Mouse (Mus musculus) spleen, postnatal 36 days (tissue): ENCODE measurements around the gene Abcg3.
"Not testable (repeated sequence)": the region's sequence is repeated elsewhere in the genome, so short reads cannot be mapped to it uniquely, and the experiment has no call there.

Source experiments
- DNase-seq, 2 experiments: peaks; one replicate each; pipeline ENCODE4 v3.0.0; 2022; ENCODE audit warnings: low spot score in 2 of 2, mixed read lengths in 1 of 2

The Abcg3 gene

GRCm38 (mm10) chr5:104982535-104982934, at the start of gene Abcg3:
Gene Abcg3 (minus strand): TSS chr5:104982718.
- peak; percentile 54 to 57 for DNase-seq

- DNase-seq = no peak
Observed at GRCm38 (mm10) chr5:105012551-105012950, 30.0 kb upstream of the Abcg3 start.

GRCm38 (mm10) chr5:105011570-105011969, 29.1 kb upstream of the Abcg3 start:
- no peak for DNase-seq

GRCm38 (mm10) chr5:105010376-105010775, 27.9 kb upstream of the Abcg3 start:
- DNase-seq = no peak

GRCm38 (mm10) chr5:104989411-104989810, 6.9 kb upstream of the Abcg3 start:
- DNase-seq = no peak

- DNase-seq = no peak
Observed at GRCm38 (mm10) chr5:104988000-104988399, 5.5 kb upstream of the Abcg3 start.

- DNase-seq = peak; percentile 46 to 66
Observed at GRCm38 (mm10) chr5:104986706-104987105, 4.2 kb upstream of the Abcg3 start.

- peak; percentile 20 to 30 for DNase-seq
Observed at GRCm38 (mm10) chr5:104979040-104979513, 3.4 kb downstream of the Abcg3 start.

- DNase-seq = peak; percentile 69 to 76
Observed at GRCm38 (mm10) chr5:104958141-104958793, 24.3 kb downstream of the Abcg3 start.

- DNase-seq = no peak
Observed at GRCm38 (mm10) chr5:104955208-104955607, 27.3 kb downstream of the Abcg3 start.

- no peak for DNase-seq
Observed at GRCm38 (mm10) chr5:104946951-104947350, 35.6 kb downstream of the Abcg3 start.

- no peak for DNase-seq
Observed at GRCm38 (mm10) chr5:104934148-104934547, 48.4 kb downstream of the Abcg3 start.

GRCm38 (mm10) chr5:104906556-104906955, 76.0 kb downstream of the Abcg3 start:
- DNase-seq = not testable (repeated sequence)
